Mouse (Mus musculus): ENCODE measurements around the gene Wwox. TPM values are rescaled to one million over a fixed set of nuclear protein-coding genes. Genes with fewer than 3 reads are reported as not detected.
A peak's percentile ranks its signal among the peaks of the same experiment; 100 is the strongest.
"Not testable (repeated sequence)": the region's sequence is repeated elsewhere in the genome, so short reads cannot be mapped to it uniquely, and the experiment has no call there.

Wwox gene
- total RNA-seq, 2 experiments from 2014 or later: 10.5 to 11.3 TPM

GRCm38 (mm10) chr8:114810470-114810869, 371.0 kb downstream of the Wwox start:
- DNase-seq: no peak

- DNase-seq: no peak
These were observed 374.4 kb downstream of the Wwox start for GRCm38 (mm10) chr8:114813830-114814229.

- peak; percentile 28 for DNase-seq
These were observed 375.6 kb downstream of the Wwox start for GRCm38 (mm10) chr8:114814769-114815736.

GRCm38 (mm10) chr8:114816343-114816742, 376.9 kb downstream of the Wwox start:
- DNase-seq: no peak

- no peak for DNase-seq
These were observed 377.5 kb downstream of the Wwox start for GRCm38 (mm10) chr8:114816949-114817348.

GRCm38 (mm10) chr8:114821543-114821942, 382.1 kb downstream of the Wwox start:
- peak; percentile 49 for DNase-seq

GRCm38 (mm10) chr8:114825460-114825859, 386.0 kb downstream of the Wwox start:
- DNase-seq: no peak

- no peak for DNase-seq
These were observed 387.5 kb downstream of the Wwox start for GRCm38 (mm10) chr8:114826991-114827390.

- not testable (repeated sequence) for DNase-seq
These were observed 388.4 kb downstream of the Wwox start for GRCm38 (mm10) chr8:114827810-114828209.

- no peak for DNase-seq
These were observed 392.1 kb downstream of the Wwox start for GRCm38 (mm10) chr8:114831595-114831994.

GRCm38 (mm10) chr8:114832251-114832774, 392.9 kb downstream of the Wwox start:
- no peak for DNase-seq

- peak; percentile 14 for DNase-seq
These were observed 395.3 kb downstream of the Wwox start for GRCm38 (mm10) chr8:114834730-114835129.

- no peak for DNase-seq
These were observed 400.5 kb downstream of the Wwox start for GRCm38 (mm10) chr8:114839998-114840397.

- DNase-seq: no peak
These were observed 408.2 kb downstream of the Wwox start for GRCm38 (mm10) chr8:114847666-114848065.

GRCm38 (mm10) chr8:114849461-114849860, 410.0 kb downstream of the Wwox start:
- no peak for DNase-seq

GRCm38 (mm10) chr8:114850014-114850870, 410.8 kb downstream of the Wwox start:
- DNase-seq: no peak

- DNase-seq: no peak
These were observed 414.3 kb downstream of the Wwox start for GRCm38 (mm10) chr8:114853765-114854164.

GRCm38 (mm10) chr8:114855833-114856232, 416.4 kb downstream of the Wwox start:
- no peak for DNase-seq

GRCm38 (mm10) chr8:114865911-114866310, 426.5 kb downstream of the Wwox start:
- DNase-seq: no peak

- no peak for DNase-seq
These were observed 429.9 kb downstream of the Wwox start for GRCm38 (mm10) chr8:114869321-114869720.

- no peak for DNase-seq
These were observed 431.0 kb downstream of the Wwox start for GRCm38 (mm10) chr8:114870410-114870809.

- no peak for DNase-seq
These were observed 433.0 kb downstream of the Wwox start for GRCm38 (mm10) chr8:114872491-114872890.

- no peak for DNase-seq
These were observed 435.7 kb downstream of the Wwox start for GRCm38 (mm10) chr8:114875161-114875560.
